Mouse (Mus musculus): Measurements from ENCODE around the gene Nhlrc4. TPM values are rescaled to one million over a fixed set of nuclear protein-coding genes. Genes with fewer than 3 reads are reported as not detected.

The Nhlrc4 gene
- polyA plus RNA-seq, 1 experiment, result 4.7 TPM

- no peaks in the 10 kb centered on the region for H3K36me3 ChIP-seq (ENCODE audit: control insufficient read depth, insufficient read depth, low read length)
- H3K4me3 ChIP-seq (ENCODE audit: extremely low read depth, insufficient read depth, insufficient read length), result no peak within 1 kb of the TSS
- peaks cover 12% of the 10 kb centered on the region for H3K27me3 ChIP-seq (ENCODE audit: control insufficient read depth, insufficient read depth, low read length)
- TF ChIP-seq POLR2A (IDR thresholded peaks at IDR 0.05; ENCODE audit: low read depth, low read length) (no peak), CTCF (IDR thresholded peaks at IDR 0.05; ENCODE audit: extremely low read depth, insufficient read depth, insufficient read length, insufficient replicate concordance) (no peak)
- no peak for DNase-seq (ENCODE audit: low read depth in 1 of 2, low spot score in 2 of 2)
- peaks cover 4% of the 10 kb centered on the region; the same call in 1 of the 2 replicates for H3K4me1 ChIP-seq (ENCODE audit: control insufficient read depth, insufficient read depth, insufficient read length)
- H3K27ac ChIP-seq (ENCODE audit: insufficient read depth, low read length), result no peak within 1 kb of the TSS
- 6% methylated on average over 58 of the region's 58 CpGs for WGBS
These were observed 7.3 kb upstream of the Nhlrc4 start, which contains the start of gene A930017K11Rik for GRCm38 (mm10) chr17:25951803-25952623. Gene A930017K11Rik, minus strand, starts transcription at chr17:25952565.

DNA sequence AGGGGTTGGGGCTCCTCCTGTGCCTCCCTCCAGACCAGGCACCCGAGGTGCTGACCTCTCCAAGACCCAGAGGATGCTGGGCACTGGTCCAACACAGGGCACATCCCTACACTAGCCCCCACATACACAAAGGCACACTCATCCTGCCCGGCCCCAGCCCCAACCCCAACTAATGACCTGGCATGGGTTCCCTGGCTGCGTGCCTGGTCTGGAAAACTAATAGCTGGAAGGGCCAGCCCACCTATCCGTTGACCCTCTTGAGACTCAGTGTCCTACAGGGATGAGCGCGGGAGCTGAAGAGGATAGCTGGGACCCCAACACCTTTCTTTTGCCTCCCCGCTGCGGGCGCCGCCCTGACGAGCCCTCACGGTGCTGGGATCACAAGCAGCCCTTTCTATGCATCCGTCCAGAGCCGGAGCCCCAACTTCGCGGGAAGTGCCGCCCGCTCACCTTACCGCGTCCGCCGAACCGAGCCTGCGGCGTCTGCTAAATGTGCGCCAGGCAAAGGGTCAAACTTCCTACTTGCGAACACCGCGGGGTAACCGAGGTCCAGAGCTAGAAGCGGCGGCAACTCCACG is 6.6 kb upstream of the Nhlrc4 start:
- Histone ChIP-seq H3K36me3 (ENCODE audit: control insufficient read depth, insufficient read depth, low read length) (no peaks in the 10 kb centered on the region), H3K4me1 (ENCODE audit: control insufficient read depth, insufficient read depth, insufficient read length) (peaks cover 4% of the 10 kb centered on the region; the same call in 1 of the 2 replicates), H3K27me3 (ENCODE audit: control insufficient read depth, insufficient read depth, low read length) (peaks cover 12% of the 10 kb centered on the region), H3K4me3 (ENCODE audit: extremely low read depth, insufficient read depth, insufficient read length) (no peak overlapping the region), H3K27ac (ENCODE audit: insufficient read depth, low read length) (no peak overlapping the region)
- no peak for DNase-seq (ENCODE audit: low read depth in 1 of 2, low spot score in 2 of 2)
- TF ChIP-seq POLR2A (IDR thresholded peaks at IDR 0.05; ENCODE audit: low read depth, low read length), result no peak
- no peak for TF ChIP-seq CTCF (IDR thresholded peaks at IDR 0.05; ENCODE audit: extremely low read depth, insufficient read depth, insufficient read length, insufficient replicate concordance)
- WGBS, result 2% methylated on average over 33 of the region's 33 CpGs

GRCm38 (mm10) chr17:25950706-25951105 is 5.9 kb upstream of the Nhlrc4 start:
- Histone ChIP-seq H3K27me3 (ENCODE audit: control insufficient read depth, insufficient read depth, low read length) (peaks cover 12% of the 10 kb centered on the region), H3K4me3 (ENCODE audit: extremely low read depth, insufficient read depth, insufficient read length) (no peak overlapping the region), H3K27ac (ENCODE audit: insufficient read depth, low read length) (no peak overlapping the region), H3K36me3 (ENCODE audit: control insufficient read depth, insufficient read depth, low read length) (no peaks in the 10 kb centered on the region), H3K4me1 (ENCODE audit: control insufficient read depth, insufficient read depth, insufficient read length) (peaks cover 4% of the 10 kb centered on the region; the same call in 1 of the 2 replicates)
- WGBS, result 0% methylated on average over 1 of the region's 3 CpGs
- TF ChIP-seq CTCF (IDR thresholded peaks at IDR 0.05; ENCODE audit: extremely low read depth, insufficient read depth, insufficient read length, insufficient replicate concordance) (no peak), POLR2A (IDR thresholded peaks at IDR 0.05; ENCODE audit: low read depth, low read length) (no peak)
- DNase-seq (ENCODE audit: low read depth in 1 of 2, low spot score in 2 of 2), result no peak

DNA sequence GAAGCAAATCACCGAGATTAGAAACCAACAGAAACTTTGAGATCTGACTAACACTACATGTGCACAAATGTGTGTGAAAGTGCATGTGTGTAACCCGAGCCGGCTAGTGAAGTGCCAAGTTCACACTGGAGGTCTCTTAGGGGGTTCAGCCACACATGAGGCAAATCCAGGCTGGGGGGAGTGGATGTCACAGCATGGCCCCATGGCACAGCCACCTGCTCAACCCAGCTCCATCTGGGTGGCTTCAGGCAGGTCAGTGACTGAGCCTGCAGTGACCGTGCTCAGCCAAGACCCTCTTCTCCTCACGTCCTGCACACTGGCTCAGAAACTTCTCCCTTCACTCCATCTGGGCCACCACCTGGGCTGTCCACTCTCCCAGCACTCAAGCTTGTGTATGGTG is 5.2 kb upstream of the Nhlrc4 start:
- no peak overlapping the region for H3K4me3 ChIP-seq (ENCODE audit: extremely low read depth, insufficient read depth, insufficient read length)
- peaks cover 12% of the 10 kb centered on the region for H3K27me3 ChIP-seq (ENCODE audit: control insufficient read depth, insufficient read depth, low read length)
- TF ChIP-seq CTCF (IDR thresholded peaks at IDR 0.05; ENCODE audit: extremely low read depth, insufficient read depth, insufficient read length, insufficient replicate concordance) (no peak), POLR2A (IDR thresholded peaks at IDR 0.05; ENCODE audit: low read depth, low read length) (no peak)
- no peaks in the 10 kb centered on the region for H3K36me3 ChIP-seq (ENCODE audit: control insufficient read depth, insufficient read depth, low read length)
- 76% methylated on average over 5 of the region's 5 CpGs for WGBS
- DNase-seq (ENCODE audit: low read depth in 1 of 2, low spot score in 2 of 2), result no peak
- H3K27ac ChIP-seq (ENCODE audit: insufficient read depth, low read length), result no peak overlapping the region
- H3K4me1 ChIP-seq (ENCODE audit: control insufficient read depth, insufficient read depth, insufficient read length), result peaks cover 4% of the 10 kb centered on the region; the same call in 1 of the 2 replicates

- no peak overlapping the region for H3K4me3 ChIP-seq (ENCODE audit: extremely low read depth, insufficient read depth, insufficient read length)
- no peaks in the 10 kb centered on the region for H3K36me3 ChIP-seq (ENCODE audit: control insufficient read depth, insufficient read depth, low read length)
- H3K27ac ChIP-seq (ENCODE audit: insufficient read depth, low read length), result no peak overlapping the region
- TF ChIP-seq CTCF (IDR thresholded peaks at IDR 0.05; ENCODE audit: extremely low read depth, insufficient read depth, insufficient read length, insufficient replicate concordance) (no peak), POLR2A (IDR thresholded peaks at IDR 0.05; ENCODE audit: low read depth, low read length) (no peak)
- DNase-seq (ENCODE audit: low read depth in 1 of 2, low spot score in 2 of 2), result no peak
- WGBS, result 86% methylated on average over 8 of the region's 8 CpGs
- H3K4me1 ChIP-seq (ENCODE audit: control insufficient read depth, insufficient read depth, insufficient read length), result peaks cover 4% of the 10 kb centered on the region; the same call in 1 of the 2 replicates
- peaks cover 12% of the 10 kb centered on the region for H3K27me3 ChIP-seq (ENCODE audit: control insufficient read depth, insufficient read depth, low read length)
These were observed 3.3 kb upstream of the Nhlrc4 start for GRCm38 (mm10) chr17:25948051-25948450.

DNA sequence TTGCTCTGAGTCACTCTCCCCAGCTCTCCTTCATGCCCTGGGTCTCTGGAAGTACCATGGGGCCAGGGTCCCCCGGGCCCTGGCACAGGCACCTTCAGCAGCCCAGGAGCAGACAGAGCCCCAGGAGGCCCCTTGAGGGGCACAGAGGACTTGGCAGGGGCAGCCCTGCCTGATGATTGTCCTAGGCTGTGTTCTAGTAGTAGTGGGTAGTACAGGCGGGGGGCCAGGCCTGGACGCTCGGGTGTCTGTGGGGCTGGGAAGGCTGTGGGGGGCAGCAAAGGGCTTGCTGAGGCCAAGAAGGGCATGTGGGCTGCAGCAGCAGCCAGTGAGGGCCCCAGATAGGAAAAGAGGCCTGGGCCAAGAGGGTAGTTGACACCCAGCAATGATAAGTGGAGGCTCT is 2.8 kb upstream of the Nhlrc4 start:
- Histone ChIP-seq H3K4me3 (ENCODE audit: extremely low read depth, insufficient read depth, insufficient read length) (no peak overlapping the region), H3K27ac (ENCODE audit: insufficient read depth, low read length) (no peak overlapping the region), H3K27me3 (ENCODE audit: control insufficient read depth, insufficient read depth, low read length) (peaks cover 12% of the 10 kb centered on the region), H3K4me1 (ENCODE audit: control insufficient read depth, insufficient read depth, insufficient read length) (peaks cover 8% of the 10 kb centered on the region), H3K36me3 (ENCODE audit: control insufficient read depth, insufficient read depth, low read length) (no peaks in the 10 kb centered on the region)
- TF ChIP-seq CTCF (IDR thresholded peaks at IDR 0.05; ENCODE audit: extremely low read depth, insufficient read depth, insufficient read length, insufficient replicate concordance) (no peak), POLR2A (IDR thresholded peaks at IDR 0.05; ENCODE audit: low read depth, low read length) (no peak)
- 81% methylated on average over 4 of the region's 4 CpGs for WGBS
- no peak for DNase-seq (ENCODE audit: low read depth in 1 of 2, low spot score in 2 of 2)
